Mouse (Mus musculus) liver, postnatal 0 days (tissue): ENCODE results near the gene Pld1.

Source experiments
- CTCF ChIP-seq: sonication (generic); IDR thresholded peaks from 2 replicates; pipeline ENCODE4 v1.5.1; 2016; ENCODE audit warnings: antibody characterized with exemption, low read depth
- EP300 ChIP-seq: IDR thresholded peaks from 2 replicates; pipeline ENCODE4 v1.6.1; 2016; ENCODE audit warnings: antibody characterized with exemption, low read depth, mild to moderate bottlenecking

- TF ChIP-seq CTCF: no peak
- TF ChIP-seq EP300: no peak
Measured at GRCm38 (mm10) chr3:27908316-27908715, 30.2 kb upstream of the Pld1 start.
